Mouse (Mus musculus): ENCODE data around the gene Cyp2d11.

GRCm38 (mm10) chr15:82402106-82402505 is 8.3 kb upstream of the Cyp2d11 start:
- TF ChIP-seq CTCF (IDR thresholded peaks at IDR 0.05; ENCODE audit: low read depth, low read length) = no peak
- no peak for TF ChIP-seq POLR2A (IDR thresholded peaks at IDR 0.05; ENCODE audit: borderline replicate concordance, low read depth, low read length)
